Mouse (Mus musculus) midbrain, embryonic 15.5 days (tissue): ENCODE data around the gene Ip6k1. TPM values are rescaled to one million over a fixed set of nuclear protein-coding genes. Genes with fewer than 3 reads are reported as not detected.

ENCODE experiments used
- ATAC-seq: fragments of 200-750 bp; cut with Nextera tagmentation; replicated peaks from 2 replicates; pipeline ENCODE4 v1.8.0; 2017; ENCODE audit warnings: moderate TSS enrichment
- H3K27ac ChIP-seq: fragments of 300-500 bp; sonication (generic); 2 replicates; pipeline ENCODE4 v1.5.1; 2015; ENCODE audit warnings: mild to moderate bottlenecking, inconsistent platforms
- H3K27me3 ChIP-seq: fragments of 300-500 bp; sonication (generic); replicated peaks from 2 replicates; pipeline ENCODE4 v1.6.1; 2015; ENCODE audit warnings: inconsistent platforms
- H3K36me3 ChIP-seq: fragments of 300-500 bp; sonication (generic); replicated peaks from 2 replicates; pipeline ENCODE4 v1.6.1; 2015; ENCODE audit warnings: inconsistent platforms
- H3K4me1 ChIP-seq: fragments of 300-500 bp; sonication (generic); 2 replicates; pipeline ENCODE4 v1.6.1; 2015; ENCODE audit warnings: inconsistent platforms
- H3K4me2 ChIP-seq: fragments of 300-500 bp; sonication (generic); 2 replicates; pipeline ENCODE4 v1.6.1; 2015; ENCODE audit warnings: inconsistent platforms, mild to moderate bottlenecking, moderate library complexity
- H3K4me3 ChIP-seq: fragments of 300-500 bp; sonication (generic); 2 replicates; pipeline ENCODE4 v1.5.1; 2015; ENCODE audit warnings: mild to moderate bottlenecking, inconsistent platforms
- H3K9ac ChIP-seq: fragments of 300-500 bp; sonication (generic); 2 replicates; pipeline ENCODE4 v1.6.1; 2015; ENCODE audit warnings: mild to moderate bottlenecking, inconsistent platforms
- H3K9me3 ChIP-seq: fragments of 300-500 bp; sonication (generic); 2 replicates; pipeline ENCODE4 v1.6.1; 2016; ENCODE audit warnings: inconsistent platforms
- WGBS: fragments of 180-500 bp; shearing (Covaris S2); methylation state at CpG from one replicate; pipeline ENCODE4 v1.1.7; 2015; ENCODE audit warnings: mixed read lengths; 5-methylcytosine and 5-hydroxymethylcytosine counted together
- microRNA-seq: library from miRNA; unstranded; fragments of <30 nt; microRNA quantifications from one replicate; pipeline ENCODE4, GENCODE M21; 2016
- polyA plus RNA-seq: library from polyadenylated mRNA; unstranded; fragments of >200 nt; fragmentation: Nextera tagmentation; extraction: Ambion mirVana; gene quantifications from 2 replicates; pipeline ENCODE4 v1.2.1, GENCODE M21; 2015

Ip6k1 gene
- polyA plus RNA-seq, 1 experiment from 2014 or later: 124 TPM

GRCm38 (mm10) chr9:108095949-108096712, 93.8 kb downstream of the Ip6k1 start:
- no peak for ATAC-seq
- H3K27ac ChIP-seq: no peak overlapping the region
- no peaks in the 10 kb centered on the region for H3K27me3 ChIP-seq
- no peaks in the 10 kb centered on the region for H3K9me3 ChIP-seq
- H3K9ac ChIP-seq: no peak overlapping the region
- WGBS: 63% methylated on average over 10 of the region's 10 CpGs
- H3K4me1 ChIP-seq: peaks cover 20% of the 10 kb centered on the region
- H3K4me2 ChIP-seq: peak overlapping the region; percentile 96
- no peak overlapping the region for H3K4me3 ChIP-seq
- peaks cover 8% of the 10 kb centered on the region; the same call in 1 of the 2 replicates for H3K36me3 ChIP-seq

Small RNA genes within 50 kb of the gene (microRNA-seq; reads per million reads assigned to microRNA genes)
- not detected for gene Mir7088

Other genes starting within 250 kb of the Ip6k1 start
- gene Rbm5, start 231.5 kb upstream of the Ip6k1 start, polyA plus RNA-seq: 280 and 292 TPM in 2 replicates
- 99.8 and 120 TPM in 2 replicates for gene Rbm6, start 129.3 kb upstream of the Ip6k1 start, polyA plus RNA-seq
- 26.0 and 27.7 TPM in 2 replicates for gene Mon1a, start 114.3 kb upstream of the Ip6k1 start, polyA plus RNA-seq
- gene Mst1r, start 95.6 kb upstream of the Ip6k1 start, polyA plus RNA-seq: 1.7 and 1.9 TPM in 2 replicates
- not detected in 2 replicates for gene Actl11, start 74.0 kb upstream of the Ip6k1 start, polyA plus RNA-seq
- gene Camkv, start 66.8 kb upstream of the Ip6k1 start, polyA plus RNA-seq: 66.7 and 67.3 TPM in 2 replicates
- 10.1 and 10.2 TPM in 2 replicates for gene Traip, start 52.4 kb upstream of the Ip6k1 start, polyA plus RNA-seq
- gene Uba7, start 27.0 kb upstream of the Ip6k1 start, polyA plus RNA-seq: 5.9 and 6.7 TPM in 2 replicates
- gene Gm20661, start 19.4 kb upstream of the Ip6k1 start, polyA plus RNA-seq: 0.88 and 1.6 TPM in 2 replicates
- 15.1 and 17.1 TPM in 2 replicates for gene Inka1, start 16.6 kb upstream of the Ip6k1 start, polyA plus RNA-seq
- gene Cdhr4, start 10.0 kb upstream of the Ip6k1 start, polyA plus RNA-seq: 1.8 and 2.5 TPM in 2 replicates
- 0.50 and 0.60 TPM in 2 replicates for gene Gm20662, start 6.2 kb upstream of the Ip6k1 start, polyA plus RNA-seq
- 19.6 and 22.0 TPM in 2 replicates for gene Gmppb, start 46.7 kb downstream of the Ip6k1 start, polyA plus RNA-seq
- gene Amigo3, start 50.7 kb downstream of the Ip6k1 start, polyA plus RNA-seq: 3.5 and 3.6 TPM in 2 replicates
- gene Mst1, start 77.9 kb downstream of the Ip6k1 start, polyA plus RNA-seq: not detected in 2 replicates
- 54.7 and 55.0 TPM in 2 replicates for gene Rnf123, start 80.8 kb downstream of the Ip6k1 start, polyA plus RNA-seq
- gene Apeh, start 92.1 kb downstream of the Ip6k1 start, polyA plus RNA-seq: 54.7 and 61.3 TPM in 2 replicates
- gene Bsn, start 187.9 kb downstream of the Ip6k1 start, polyA plus RNA-seq: 11.1 TPM in 2 replicates